Mouse (Mus musculus): ENCODE data around the gene Ddx19b.
A peak's percentile ranks its signal among the peaks of the same experiment; 100 is the strongest.
"Not testable (repeated sequence)": the region's sequence is repeated elsewhere in the genome, so short reads cannot be mapped to it uniquely, and the experiment has no call there.

The Ddx19b gene

GRCm38 (mm10) chr8:111033482-111034215, 2.1 kb upstream of the Ddx19b start:
- DNase-seq (ENCODE audit: low spot score): peak; percentile 94

- no peak for DNase-seq (ENCODE audit: low spot score)
Measured at GRCm38 (mm10) chr8:111032916-111033315, 1.4 kb upstream of the Ddx19b start, which contains the start of gene Aars. Aars (plus strand) TSS chr8:111033144.

- no peak for DNase-seq (ENCODE audit: low spot score)
Measured at GRCm38 (mm10) chr8:111030045-111030444, 1.5 kb downstream of the Ddx19b start.

GRCm38 (mm10) chr8:111029589-111029988, 2.0 kb downstream of the Ddx19b start:
- no peak for DNase-seq (ENCODE audit: low spot score)

- peak; percentile 71 for DNase-seq (ENCODE audit: low spot score)
Measured at GRCm38 (mm10) chr8:111027391-111027937, 4.1 kb downstream of the Ddx19b start.

- DNase-seq (ENCODE audit: low spot score): not testable (repeated sequence)
Measured at GRCm38 (mm10) chr8:111026609-111027008, 4.9 kb downstream of the Ddx19b start.

- DNase-seq (ENCODE audit: low spot score): not testable (repeated sequence)
Measured at GRCm38 (mm10) chr8:111010230-111010991, 21.1 kb downstream of the Ddx19b start.

GRCm38 (mm10) chr8:110997547-110998531, 33.7 kb downstream of the Ddx19b start, which contains the start of gene Ddx19a:
Ddx19a (minus strand) TSS chr8:110997800.
- peak; percentile 79 for DNase-seq (ENCODE audit: low spot score)

GRCm38 (mm10) chr8:110996641-110997430, 34.7 kb downstream of the Ddx19b start:
- DNase-seq (ENCODE audit: low spot score): peak; percentile 1

GRCm38 (mm10) chr8:110990017-110990416, 41.5 kb downstream of the Ddx19b start:
- DNase-seq (ENCODE audit: low spot score): no peak

GRCm38 (mm10) chr8:110987805-110988744, 43.5 kb downstream of the Ddx19b start:
- no peak for DNase-seq (ENCODE audit: low spot score)

GRCm38 (mm10) chr8:110981304-110981703, 50.2 kb downstream of the Ddx19b start:
- no peak for DNase-seq (ENCODE audit: low spot score)

- not testable (repeated sequence) for DNase-seq (ENCODE audit: low spot score)
Measured at GRCm38 (mm10) chr8:110977987-110978386, 53.6 kb downstream of the Ddx19b start.

GRCm38 (mm10) chr8:110976532-110976931, 55.0 kb downstream of the Ddx19b start:
- not testable (repeated sequence) for DNase-seq (ENCODE audit: low spot score)

GRCm38 (mm10) chr8:110969910-110970770, 61.4 kb downstream of the Ddx19b start:
- peak; percentile 72 for DNase-seq (ENCODE audit: low spot score)

GRCm38 (mm10) chr8:110967326-110967725, 64.2 kb downstream of the Ddx19b start:
- no peak for DNase-seq (ENCODE audit: low spot score)

- DNase-seq (ENCODE audit: low spot score): no peak
Measured at GRCm38 (mm10) chr8:110966586-110966985, 65.0 kb downstream of the Ddx19b start.

GRCm38 (mm10) chr8:110965594-110965993, 66.0 kb downstream of the Ddx19b start:
- DNase-seq (ENCODE audit: low spot score): peak; percentile 39

- no peak for DNase-seq (ENCODE audit: low spot score)
Measured at GRCm38 (mm10) chr8:110964666-110965065, 66.9 kb downstream of the Ddx19b start.

Measured in spleen, adult 12 weeks (tissue).